Mouse (Mus musculus) intestine, embryonic 14.5 days (tissue): ENCODE measurements around the gene Slc46a3. TPM values are rescaled to one million over a fixed set of nuclear protein-coding genes. Genes with fewer than 3 reads are reported as not detected.

Source experiments
- ATAC-seq: fragments of 200-750 bp; cut with Nextera tagmentation; replicated peaks from 2 replicates; pipeline ENCODE4 v1.8.0; 2017; ENCODE audit warnings: low read depth, moderate number of reproducible peaks, moderate TSS enrichment, moderate library complexity; ENCODE audit not compliant: low FRiP score, low TSS enrichment
- DNase-seq: peaks from one replicate; pipeline ENCODE4 v3.0.0-alpha.2; 2018; ENCODE audit warnings: low spot score
- H3K27ac ChIP-seq: fragments of 300-500 bp; sonication (generic); 2 replicates; pipeline ENCODE4 v1.5.1; 2014; ENCODE audit warnings: low read depth, mild to moderate bottlenecking, control low read depth
- H3K27me3 ChIP-seq: fragments of 300-500 bp; sonication (generic); replicated peaks from 2 replicates; pipeline ENCODE4 v1.6.1; 2014; ENCODE audit warnings: low read length, control low read depth; ENCODE audit not compliant: control insufficient read depth, insufficient read depth
- H3K36me3 ChIP-seq: fragments of 300-500 bp; sonication (generic); 2 replicates; pipeline ENCODE4 v1.6.1; 2014; ENCODE audit warnings: low read length, control low read depth; ENCODE audit not compliant: control insufficient read depth, insufficient read depth
- H3K4me1 ChIP-seq: fragments of 300-500 bp; sonication (generic); replicated peaks from 2 replicates; pipeline ENCODE4 v1.6.1; 2014; ENCODE audit warnings: low read length, control low read depth, mixed read lengths; ENCODE audit not compliant: control insufficient read depth, insufficient read depth
- H3K4me2 ChIP-seq: fragments of 300-500 bp; sonication (generic); 2 replicates; pipeline ENCODE4 v1.6.1; 2014; ENCODE audit warnings: low read length
- H3K4me3 ChIP-seq: fragments of 300-500 bp; sonication (generic); 2 replicates; pipeline ENCODE4 v1.5.1; 2014; ENCODE audit warnings: low read depth, low read length, control low read depth, mixed read lengths
- H3K9ac ChIP-seq: fragments of 300-500 bp; sonication (generic); 2 replicates; pipeline ENCODE4 v1.6.1; 2014; ENCODE audit warnings: mild to moderate bottlenecking, low read length
- H3K9me3 ChIP-seq: fragments of 300-500 bp; sonication (generic); 2 replicates; pipeline ENCODE4 v1.6.1; 2016; ENCODE audit warnings: low read length, control low read depth; ENCODE audit not compliant: control insufficient read depth
- WGBS: fragments of 180-500 bp; shearing (Covaris S2); extraction: QIAGEN DNeasy Blood & Tissue Kit; methylation state at CpG from one replicate; pipeline ENCODE4 v1.1.7; 2014; 5-methylcytosine and 5-hydroxymethylcytosine counted together
- polyA plus RNA-seq: library from polyadenylated mRNA; unstranded; fragments of >200 nt; fragmentation: Nextera tagmentation; extraction: Ambion mirVana; gene quantifications from 2 replicates; pipeline ENCODE4 v1.2.1, GENCODE M21; 2014

Slc46a3 gene
- polyA plus RNA-seq, 1 experiment from 2014 or later, result 3.4 TPM

GRCm38 (mm10) chr5:147839418-147839817 lies 55.2 kb downstream of the Slc46a3 start:
- no peaks in the 10 kb centered on the region for H3K9me3 ChIP-seq
- H3K27ac ChIP-seq, result no peak overlapping the region
- no peak overlapping the region for H3K9ac ChIP-seq
- WGBS, result 83% methylated on average over 12 of the region's 12 CpGs
- no peak overlapping the region for H3K4me3 ChIP-seq
- ATAC-seq (no peak), DNase-seq (no peak)
- H3K4me1 ChIP-seq, result no peaks in the 10 kb centered on the region; the same call in 1 of the 2 replicates
- H3K36me3 ChIP-seq, result no peaks in the 10 kb centered on the region
- 0 out of 2 replicates have a peak, but pooled peaks cover 5% of the 10 kb centered on the region for H3K27me3 ChIP-seq
- no peak overlapping the region for H3K4me2 ChIP-seq

GRCm38 (mm10) chr5:147834841-147835500 lies 59.6 kb downstream of the Slc46a3 start:
- Histone ChIP-seq H3K9me3 (no peaks in the 10 kb centered on the region), H3K36me3 (no peaks in the 10 kb centered on the region), H3K4me1 (peaks cover 4% of the 10 kb centered on the region; the same call in 1 of the 2 replicates), H3K4me2 (0 out of 2 replicates have a peak overlapping the region, but pooled peaks have one; percentile 1), H3K9ac (no peak overlapping the region), H3K27ac (no peak overlapping the region), H3K4me3 (no peak overlapping the region), H3K27me3 (0 out of 2 replicates have a peak, but pooled peaks cover 5% of the 10 kb centered on the region)
- ATAC-seq (no peak), DNase-seq (no peak)
- WGBS, result 6% methylated on average over 17 of the region's 17 CpGs

- H3K27me3 ChIP-seq, result 0 out of 2 replicates have a peak, but pooled peaks cover 5% of the 10 kb centered on the region
- no peak overlapping the region for H3K4me3 ChIP-seq
- H3K9me3 ChIP-seq, result no peaks in the 10 kb centered on the region
- no peak overlapping the region for H3K9ac ChIP-seq
- peak overlapping the region; percentile 32 for H3K4me2 ChIP-seq
- 17% methylated on average over 14 of the region's 14 CpGs for WGBS
- H3K27ac ChIP-seq, result no peak overlapping the region
- peaks cover 4% of the 10 kb centered on the region; the same call in 1 of the 2 replicates for H3K4me1 ChIP-seq
- DNase-seq (no peak), ATAC-seq (no peak)
- H3K36me3 ChIP-seq, result no peaks in the 10 kb centered on the region
These were observed 61.8 kb downstream of the Slc46a3 start for GRCm38 (mm10) chr5:147832842-147833241.

- DNase-seq (no peak), ATAC-seq (no peak)
- H3K36me3 ChIP-seq, result no peaks in the 10 kb centered on the region
- no peak overlapping the region for H3K4me2 ChIP-seq
- no peaks in the 10 kb centered on the region for H3K27me3 ChIP-seq
- H3K27ac ChIP-seq, result no peak overlapping the region
- no peak overlapping the region for H3K4me3 ChIP-seq
- WGBS, result 77% methylated on average over 8 of the region's 8 CpGs
- H3K9me3 ChIP-seq, result no peaks in the 10 kb centered on the region
- H3K9ac ChIP-seq, result no peak overlapping the region
- peaks cover 19% of the 10 kb centered on the region for H3K4me1 ChIP-seq
These were observed 65.8 kb downstream of the Slc46a3 start for GRCm38 (mm10) chr5:147828846-147829245.

Other genes with a start within 250 kb of the Slc46a3 start
- 11.2 and 15.1 TPM in 2 replicates for gene Flt1, start 168.8 kb downstream of the Slc46a3 start, polyA plus RNA-seq
- gene Pomp, start 34.4 kb downstream of the Slc46a3 start, polyA plus RNA-seq, result 418 and 439 TPM in 2 replicates
- gene Mtus2, start 62.5 kb upstream of the Slc46a3 start, polyA plus RNA-seq, result 27.7 and 34.0 TPM in 2 replicates